In the genomic region with DNA sequence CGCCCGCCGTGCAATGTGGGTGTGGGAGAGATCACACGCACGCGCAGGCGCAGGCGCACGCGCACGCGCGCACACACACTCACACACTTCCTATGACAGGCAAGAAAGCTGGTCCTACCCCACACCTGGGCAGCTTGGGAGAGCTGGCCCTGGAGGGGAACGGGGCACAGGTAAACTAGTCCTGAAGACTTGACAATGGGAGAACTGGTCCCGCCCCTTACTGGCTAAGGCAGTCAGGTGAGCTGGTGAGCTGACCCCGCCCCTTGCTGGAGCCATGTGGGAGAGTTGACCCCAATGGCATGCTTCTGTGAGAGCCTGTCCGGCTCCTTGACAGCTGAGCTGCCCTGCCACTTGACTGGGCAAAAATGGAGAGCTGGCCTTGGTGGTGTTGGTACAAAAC, we compare ENCODE assay signal across 25 mouse cellular contexts.
DNase-seq lines count a peak whose midpoint lies in the region; ATAC-seq lines count a peak whose summit lies in the region.
"Had no signal": no experiment of that assay in that cellular context is flagged by ENCODE, and none has a peak within 500 bp of the region (broad histone marks: within the 10 kb centered on the region; RNA-seq: fewer than 3 reads in every experiment).

No protein-coding gene starts in this region.

- 0 out of 2 replicates have a peak, but pooled peaks have one; percentile 14 for ATAC-seq in hindbrain, embryonic 14.5 days (ENCODE audit: low FRiP score)
- ATAC-seq in hindbrain, embryonic 12.5 days (ENCODE audit: low FRiP score) = no peak
- ATAC-seq in megakaryocyte, adult 5-6 weeks (ENCODE audit: poor library complexity, severe bottlenecking) = no peak
- ATAC-seq: forebrain, embryonic 14.5 days; hindbrain, embryonic 16.5 days had no signal

- no peak overlapping the region for H3K27ac ChIP-seq in hindbrain, embryonic 14.5 days
- H3K27ac ChIP-seq in hindbrain, embryonic 12.5 days = no peak overlapping the region
- no peak overlapping the region for H3K27ac ChIP-seq in limb, embryonic 10.5 days
- H3K27ac ChIP-seq: embryonic facial prominence, embryonic 12.5 days; layer of hippocampus, adult 2 months; liver, embryonic 14.5 days; midbrain, embryonic 10.5 days had no signal

- no peaks in the 10 kb centered on the region for H3K4me1 ChIP-seq in hindbrain, embryonic 14.5 days (replicated peaks; ENCODE audit: control insufficient read depth, insufficient read depth, low read length)
- 0 out of 2 replicates have a peak, but pooled peaks cover 2% of the 10 kb centered on the region for H3K4me1 ChIP-seq in hindbrain, embryonic 12.5 days
- peaks cover 3% of the 10 kb centered on the region for H3K4me1 ChIP-seq in megakaryocyte, embryonic 14.5 days
- peaks cover 15% of the 10 kb centered on the region for H3K4me1 ChIP-seq in limb, embryonic 10.5 days
- H3K4me1 ChIP-seq: midbrain, embryonic 10.5 days had no signal

- H3K27me3 ChIP-seq in hindbrain, embryonic 14.5 days (ENCODE audit: control insufficient read depth, insufficient read depth, low read length) = no peaks in the 10 kb centered on the region
- no peaks in the 10 kb centered on the region for H3K27me3 ChIP-seq in hindbrain, embryonic 12.5 days
- peaks cover 5% of the 10 kb centered on the region for H3K27me3 ChIP-seq in megakaryocyte, embryonic 14.5 days (replicated peaks)
- H3K27me3 ChIP-seq in limb, embryonic 10.5 days (ENCODE audit: low read depth, poor library complexity, severe bottlenecking) = no peaks in the 10 kb centered on the region
- H3K27me3 ChIP-seq: embryonic facial prominence, embryonic 12.5 days had no signal

- DNase-seq in hindbrain, embryonic 14.5 days (ENCODE audit: low spot score) = no peak
- peak; percentile 13 for DNase-seq in ES-CJ7 (ENCODE audit: low read depth, low spot score)
- peak; percentile 27 for DNase-seq in limb, embryonic 10.5 days (ENCODE audit: low spot score)
- no peak for DNase-seq in left cerebral cortex, adult 11 months (ENCODE audit: low spot score)
- no peak for DNase-seq in adrenal gland, adult 8-10 months
- DNase-seq: adrenal gland, postnatal 25 days; cerebellum, adult 11-12 months; cerebellum, adult 9-11 months; embryo, embryonic 11 days; gastrocnemius, postnatal 14 days; kidney, adult 8-10 months; kidney, postnatal 25 days; liver; lung, adult 2 months; thymus, adult 2 months; thymus, postnatal 36 days had no signal

- H3K4me2 ChIP-seq in hindbrain, embryonic 14.5 days (replicated peaks) = no peak overlapping the region
- H3K4me2 ChIP-seq in hindbrain, embryonic 12.5 days (replicated peaks) = no peak overlapping the region
- H3K4me2 ChIP-seq: embryonic facial prominence, embryonic 12.5 days had no signal

- H3K9ac ChIP-seq in hindbrain, embryonic 14.5 days = no peak overlapping the region
- no peak overlapping the region for H3K9ac ChIP-seq in hindbrain, embryonic 12.5 days
- H3K9ac ChIP-seq: embryonic facial prominence, embryonic 12.5 days; liver, embryonic 14.5 days had no signal

- H3K36me3 ChIP-seq in hindbrain, embryonic 14.5 days (replicated peaks; ENCODE audit: control insufficient read depth, insufficient read depth) = no peaks in the 10 kb centered on the region
- H3K36me3 ChIP-seq in hindbrain, embryonic 12.5 days = no peaks in the 10 kb centered on the region
- no peaks in the 10 kb centered on the region for H3K36me3 ChIP-seq in megakaryocyte, embryonic 14.5 days (replicated peaks; ENCODE audit: low read length)
- no peaks in the 10 kb centered on the region for H3K36me3 ChIP-seq in limb, embryonic 10.5 days
- H3K36me3 ChIP-seq: embryonic facial prominence, embryonic 12.5 days; midbrain, embryonic 10.5 days had no signal

- H3K9me3 ChIP-seq in hindbrain, embryonic 14.5 days (ENCODE audit: control insufficient read depth, low read length) = no peaks in the 10 kb centered on the region
- H3K9me3 ChIP-seq in hindbrain, embryonic 12.5 days (replicated peaks) = no peaks in the 10 kb centered on the region
- peaks cover 14% of the 10 kb centered on the region for H3K9me3 ChIP-seq in megakaryocyte, embryonic 14.5 days
- no peaks in the 10 kb centered on the region for H3K9me3 ChIP-seq in limb, embryonic 10.5 days (replicated peaks)
- H3K9me3 ChIP-seq: embryonic facial prominence, embryonic 12.5 days; midbrain, embryonic 10.5 days had no signal

- WGBS in hindbrain, embryonic 14.5 days = 98% methylated on average over 17 of the region's 17 CpGs
- 97% methylated on average over 17 of the region's 17 CpGs for WGBS in hindbrain, embryonic 12.5 days
- WGBS in limb, embryonic 10.5 days = 98% methylated on average over 17 of the region's 17 CpGs

- H3K4me3 ChIP-seq in hindbrain, embryonic 14.5 days (replicated peaks; ENCODE audit: low read length) = no peak overlapping the region
- H3K4me3 ChIP-seq in hindbrain, embryonic 12.5 days = no peak overlapping the region
- peak overlapping the region; percentile 1 for H3K4me3 ChIP-seq in megakaryocyte, embryonic 14.5 days (replicated peaks)
- H3K4me3 ChIP-seq in limb, embryonic 10.5 days = no peak overlapping the region
- H3K4me3 ChIP-seq: embryonic facial prominence, embryonic 12.5 days; layer of hippocampus, adult 2 months; midbrain, embryonic 10.5 days had no signal

Comparison
In these comparisons a context has a peak if more than half of its experiments do, and no peak if none do; other contexts are left out.
1. DNase-seq: peak in ES-CJ7 (single experiment) and limb, embryonic 10.5 days (single experiment); none in hindbrain, embryonic 14.5 days (single experiment), left cerebral cortex, adult 11 months (single experiment) and adrenal gland, adult 8-10 months (single experiment).